Mouse (Mus musculus) E14TG2a.4 (cell line): Measurements from ENCODE around the gene Sec62.

ENCODE experiments used
- CTCF ChIP-seq: conservative IDR thresholded peaks from 2 replicates; pipeline ENCODE4 v1.5.1; 2014; ENCODE audit warnings: low read length
- NANOG ChIP-seq: IDR thresholded peaks from 2 replicates; pipeline ENCODE4 v1.6.1; 2014; ENCODE audit warnings: borderline replicate concordance, low read length, mixed read lengths
- POU5F1 ChIP-seq: IDR thresholded peaks from 2 replicates; pipeline ENCODE4 v1.6.1; 2014; ENCODE audit warnings: low read length, borderline replicate concordance

- TF ChIP-seq CTCF (no peak), POU5F1 (no peak), NANOG (no peak)
Measured at GRCm38 (mm10) chr3:30764877-30765276, 27.8 kb upstream of the Sec62 start.
